Mouse (Mus musculus) left cerebral cortex, postnatal 4 days (tissue): Measurements from ENCODE around the gene Ints14. TPM values are rescaled to one million over a fixed set of nuclear protein-coding genes. Genes with fewer than 3 reads are reported as not detected.
A peak's percentile ranks its signal among the peaks of the same experiment; 100 is the strongest.
"Not testable (repeated sequence)": the region's sequence is repeated elsewhere in the genome, so short reads cannot be mapped to it uniquely, and the experiment has no call there.

Experiments used
- DNase-seq: peaks from one replicate; pipeline ENCODE4 v3.0.0-alpha.2; 2022
- intact Hi-C: fragments of 180-260 bp; cut with DNase I; formaldehyde crosslinking; loops from one replicate; pipeline ENCODE4 v1.15.1; 2025
- microRNA-seq: library from miRNA; unstranded; fragments of <30 nt; microRNA quantifications from one replicate; pipeline ENCODE4 v1.2.0, GENCODE M21; 2022
- total RNA-seq, 2 experiments: library from RNA; stranded (reverse); gene quantifications; 2 replicates each; pipeline ENCODE4 v1.2.3; 2021

Gene Ints14
- total RNA-seq, 2 experiments from 2014 or later, result 22.1 to 24.2 TPM

DNA sequence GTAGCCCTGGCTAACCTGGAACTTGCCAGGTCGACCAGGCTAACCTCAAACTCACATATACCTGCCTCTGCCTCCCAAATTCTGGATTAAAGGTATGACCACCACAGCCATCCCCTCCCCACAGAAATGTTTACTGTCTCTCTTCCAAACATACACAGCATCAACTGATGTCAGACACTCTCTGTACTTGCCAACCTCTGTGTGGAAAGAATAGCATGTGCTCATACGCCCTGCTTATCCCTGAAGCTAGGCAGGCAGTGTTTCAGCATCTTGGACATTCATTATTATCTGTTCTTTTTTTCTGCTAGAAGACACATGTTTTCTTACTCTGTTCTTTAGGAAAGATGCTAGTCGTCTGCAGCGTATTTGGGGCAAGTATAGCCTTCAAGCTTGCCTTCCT is 57.2 kb downstream of the Ints14 start:
- intact Hi-C loops, result no loop called here
- DNase-seq, result no peak

DNA sequence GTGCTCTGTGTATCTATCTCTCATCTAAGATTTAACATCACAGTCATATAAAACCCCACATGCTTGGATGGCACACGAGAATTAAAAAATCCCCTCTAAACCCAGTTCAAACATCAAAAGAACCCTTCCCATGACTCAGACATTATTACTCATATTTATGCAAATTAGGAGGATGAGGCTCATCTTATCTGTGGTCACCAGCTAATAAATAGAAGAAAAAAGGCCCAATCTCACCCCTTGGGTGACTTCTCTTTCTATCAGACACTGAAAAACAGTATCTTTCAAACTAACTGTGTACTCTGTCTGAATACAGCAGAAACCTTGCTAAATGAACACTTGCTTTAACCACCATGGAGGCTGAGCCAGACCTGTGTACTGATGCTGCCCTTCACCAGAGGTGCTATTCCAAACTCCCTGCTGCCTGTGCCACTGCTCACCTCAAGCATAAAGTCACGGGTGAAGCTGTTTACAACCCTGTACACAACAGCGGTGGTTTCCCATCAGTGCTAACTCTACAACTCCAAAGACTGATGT is 58.0 kb downstream of the Ints14 start:
- intact Hi-C loops, result no loop called here
- no peak for DNase-seq

DNA sequence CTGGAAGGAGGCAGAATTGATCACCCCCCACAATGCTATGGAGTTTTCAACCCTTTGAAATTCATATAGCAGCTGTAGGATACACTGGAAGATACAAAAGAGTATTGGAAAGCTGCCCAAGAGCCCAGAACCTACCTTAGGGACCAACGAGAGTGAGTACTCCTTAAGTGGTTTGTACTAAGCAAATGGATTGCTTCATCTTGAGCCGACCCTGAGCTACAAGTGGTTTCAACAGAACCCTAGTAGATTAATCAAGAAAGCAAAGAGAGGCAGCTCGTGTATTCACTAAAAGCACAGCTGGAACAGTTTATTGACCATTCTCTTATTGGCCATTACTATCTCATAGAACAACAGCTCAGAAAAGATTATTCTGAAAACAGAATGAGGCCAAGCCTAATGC is 58.4 kb downstream of the Ints14 start:
- DNase-seq, result no peak
- intact Hi-C loops, result no loop called here

DNA sequence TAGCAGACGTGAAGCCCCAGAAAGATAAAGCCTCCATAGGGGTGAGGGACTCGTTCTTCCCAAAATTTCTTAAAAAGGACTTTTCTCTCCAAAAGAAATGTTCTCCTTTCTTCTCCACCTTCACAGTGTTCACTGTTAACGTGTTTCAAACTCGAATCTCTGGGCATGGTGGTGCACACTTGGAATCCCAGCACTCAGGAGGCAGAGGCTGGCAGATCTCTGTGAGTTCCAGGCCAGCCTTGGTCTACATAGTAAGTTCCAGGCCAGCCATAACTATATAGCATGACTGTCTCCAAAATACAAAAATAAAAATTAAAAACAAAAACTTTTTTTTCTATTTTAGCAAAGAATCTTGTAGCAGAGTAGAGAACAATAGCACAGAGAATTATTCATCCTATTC is 59.4 kb downstream of the Ints14 start:
- DNase-seq, result no peak
- intact Hi-C loops, result no loop called here

DNA sequence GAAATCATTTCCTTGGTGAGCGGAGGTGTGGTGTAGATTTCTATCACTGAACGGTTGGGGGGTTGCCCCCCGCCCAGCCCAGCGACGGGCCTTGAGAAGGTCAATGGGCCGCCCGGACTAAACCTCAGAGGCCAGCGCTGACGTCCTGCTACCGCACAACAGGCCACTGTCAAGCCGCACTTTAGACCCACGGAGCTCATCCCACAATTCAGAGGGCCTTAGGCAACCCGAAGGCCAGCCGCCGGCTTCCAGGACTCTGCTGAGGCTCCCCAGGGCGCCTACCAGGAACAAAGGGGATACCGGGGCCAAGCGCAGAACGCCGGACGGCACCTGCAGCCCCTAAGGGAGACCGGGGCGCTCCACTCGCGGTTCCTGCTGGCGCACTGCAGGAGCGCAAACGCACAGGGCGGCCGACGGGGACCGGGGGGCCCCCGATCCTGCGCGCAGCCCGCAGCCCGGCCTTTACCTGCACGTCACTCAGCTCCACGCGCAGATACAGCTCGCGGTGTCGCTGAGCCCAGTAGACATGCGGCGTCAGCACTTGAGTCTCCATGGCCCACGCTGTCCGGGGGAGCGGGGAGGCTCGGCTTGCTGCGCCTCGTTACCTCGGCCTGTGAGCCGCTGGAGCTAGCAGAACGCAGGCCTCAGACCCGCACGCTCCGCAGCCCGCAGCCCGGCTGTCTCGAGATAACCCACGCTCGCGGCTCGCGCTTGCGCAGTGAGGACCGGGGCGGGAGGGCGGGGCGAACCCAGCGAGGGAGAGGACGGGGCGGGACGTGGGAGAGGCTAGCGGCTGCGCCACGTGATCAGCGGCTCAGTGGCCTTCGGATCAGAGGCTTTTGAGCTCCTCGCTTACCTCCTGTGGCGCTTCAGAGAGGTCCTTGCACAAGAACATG is 60.5 kb downstream of the Ints14 start, which contains the start of gene Hacd3:
Hacd3 (minus strand) TSS at position 703 of the 896 bp plus-strand sequence.
- intact Hi-C loops, result no loop called here
- DNase-seq, result peak; percentile 94

DNA sequence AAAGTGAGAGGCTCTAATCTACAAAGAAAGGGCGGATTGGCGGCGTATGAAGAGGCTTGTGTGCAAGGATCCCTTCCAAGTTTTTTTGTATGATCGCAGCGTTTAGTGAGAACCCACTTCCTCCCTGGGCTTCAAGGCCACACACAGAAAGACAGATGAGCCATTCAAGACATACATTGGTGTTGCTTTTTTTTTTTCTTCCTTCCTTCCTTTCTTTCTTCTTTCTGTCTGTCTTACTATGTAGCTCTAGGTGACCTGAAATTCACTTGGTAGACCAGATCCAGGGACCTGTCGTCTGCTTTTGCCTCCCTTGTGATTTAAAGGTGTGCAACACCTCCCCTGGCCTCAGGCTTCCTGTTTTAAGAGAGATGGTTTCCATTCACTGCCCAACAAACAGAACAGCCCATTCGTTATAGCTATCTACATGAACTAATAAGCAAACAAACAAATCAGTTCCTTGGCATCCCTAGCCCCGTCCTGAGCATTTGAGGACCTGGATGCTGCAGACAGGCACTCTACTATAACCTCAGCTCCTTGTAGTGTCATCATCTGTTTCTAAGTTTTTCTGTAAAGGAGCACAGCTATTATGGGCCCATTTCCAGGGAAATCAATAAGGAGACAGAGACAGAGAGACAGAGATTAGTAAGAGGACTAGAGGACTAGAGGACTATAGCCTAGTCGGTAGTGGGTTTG is 61.3 kb downstream of the Ints14 start:
- no peak for DNase-seq
- intact Hi-C loops, result no loop called here

DNA sequence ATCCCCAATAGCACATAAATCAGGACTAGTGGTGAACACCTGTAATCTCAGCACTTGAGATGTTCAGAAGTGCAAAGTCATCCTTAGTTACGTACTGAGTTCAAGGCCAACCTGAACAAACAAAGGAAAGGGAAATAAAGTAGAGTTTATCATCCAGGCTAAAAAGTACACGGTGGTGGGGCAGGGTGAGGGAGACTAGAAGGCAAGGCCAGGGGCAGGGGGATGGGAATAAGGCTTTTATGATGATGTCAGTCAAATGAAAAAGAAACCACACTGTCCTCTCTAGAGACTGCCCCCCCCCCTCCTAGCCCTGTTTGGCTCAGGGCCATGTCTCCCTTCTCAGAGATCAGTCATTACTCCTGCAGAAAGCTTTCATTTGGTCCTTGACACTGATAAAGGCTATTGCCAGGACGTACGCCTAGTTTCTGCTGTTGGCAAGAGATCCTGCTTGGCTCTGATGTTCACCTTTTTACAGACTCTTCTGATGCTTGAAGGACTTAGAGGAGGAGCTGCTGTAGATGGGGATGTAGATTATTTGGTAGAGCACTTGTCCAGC is 62.0 kb downstream of the Ints14 start:
- no peak for DNase-seq
- intact Hi-C loops, result no loop called here

DNA sequence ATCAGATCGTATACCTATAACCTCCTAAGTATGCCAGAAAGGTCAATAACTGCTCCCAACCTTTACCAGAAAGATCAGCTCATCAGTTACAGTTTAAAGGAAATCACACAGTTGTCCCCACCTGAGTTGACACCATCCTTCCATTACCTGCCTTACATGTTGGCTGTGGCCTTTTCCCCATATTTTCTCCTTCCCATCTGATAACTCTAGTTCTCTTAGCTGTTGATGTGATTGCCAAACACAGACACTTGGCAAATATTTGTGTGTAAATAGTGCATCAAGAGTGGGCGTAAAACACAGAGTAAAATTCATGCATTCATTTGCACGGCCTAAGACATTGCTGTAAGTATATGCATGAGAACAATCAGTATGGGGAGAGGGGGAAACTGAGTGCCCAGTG is 62.7 kb downstream of the Ints14 start:
- intact Hi-C loops, result no loop called here
- DNase-seq, result no peak

DNA sequence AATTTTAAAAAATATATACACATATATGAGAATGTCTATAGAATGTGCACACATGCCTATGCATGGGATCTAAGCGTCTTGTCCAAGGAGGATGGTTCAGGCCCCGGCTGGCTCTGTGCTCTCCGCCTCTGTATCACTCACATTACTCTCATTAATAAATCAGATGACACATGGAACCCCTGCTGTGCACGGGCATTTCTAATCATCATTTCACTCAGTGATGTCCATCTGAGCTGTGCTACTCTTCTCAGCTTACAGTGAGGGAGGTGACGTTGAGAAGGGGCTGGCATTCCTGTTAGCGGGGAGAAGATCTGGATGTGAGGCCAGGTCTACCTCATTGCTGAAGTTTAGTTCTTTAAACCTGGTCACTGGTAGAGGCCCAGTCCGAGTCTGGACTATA is 66.5 kb downstream of the Ints14 start:
- intact Hi-C loops, result no loop called here
- no peak for DNase-seq

DNA sequence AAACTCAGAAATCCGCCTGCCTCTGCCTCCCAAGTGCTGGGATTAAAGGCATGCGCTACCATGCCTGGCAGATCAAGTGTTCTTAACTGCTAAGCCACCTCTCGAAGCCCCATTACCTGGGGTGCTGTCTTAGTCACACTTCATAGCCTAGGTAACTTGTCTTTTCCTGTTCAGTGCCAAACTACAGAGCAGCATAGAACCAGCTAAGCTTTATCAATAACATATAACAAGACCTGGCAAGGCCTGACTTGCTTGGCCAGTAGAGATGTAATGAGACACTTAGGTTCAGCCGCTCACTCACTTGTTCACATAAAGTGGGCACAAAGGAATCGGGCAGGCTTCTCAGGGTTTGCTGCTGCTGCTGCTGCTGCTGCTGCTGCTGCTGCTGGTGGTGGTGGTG is 67.6 kb downstream of the Ints14 start:
- intact Hi-C loops, result no loop called here
- no peak for DNase-seq

DNA sequence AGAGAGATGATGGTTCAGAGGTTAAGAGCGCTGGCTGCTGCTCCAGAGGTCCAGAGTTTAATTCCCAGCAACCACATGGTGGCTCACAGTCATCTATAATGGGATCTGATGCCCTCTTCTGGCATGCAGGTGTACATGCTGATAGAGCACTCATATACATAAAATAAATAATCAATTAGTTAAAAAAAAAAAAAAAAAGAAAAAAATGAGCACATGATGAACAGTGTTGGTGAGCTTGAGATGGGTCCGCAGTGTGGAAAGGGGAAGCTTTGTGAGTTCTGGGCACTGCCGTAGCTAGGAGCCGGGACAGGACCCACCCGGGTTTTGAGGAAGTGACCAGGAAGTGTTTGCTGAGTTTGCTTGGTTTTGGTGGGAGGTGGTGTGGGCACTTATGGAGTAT is 70.7 kb downstream of the Ints14 start:
- DNase-seq, intact Hi-C loops: not testable (repeated sequence)

DNA sequence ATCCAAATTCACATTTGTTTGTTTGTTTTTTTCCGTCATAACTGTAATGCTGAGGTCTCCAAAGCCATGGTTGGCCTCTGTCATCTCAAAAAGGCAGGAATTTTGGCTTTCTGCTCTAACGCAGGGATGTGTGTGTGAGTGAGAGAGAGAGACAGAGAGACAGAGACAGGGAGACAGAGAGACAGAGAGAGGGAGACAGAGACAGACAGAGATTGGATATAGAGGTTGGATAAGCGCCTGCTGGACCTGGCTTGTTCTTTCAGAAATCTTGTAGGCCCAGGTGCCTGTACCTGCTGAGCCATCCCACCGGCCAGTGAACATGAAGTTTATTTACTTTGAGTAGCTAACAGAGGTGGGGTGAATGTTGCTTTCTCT is 71.2 kb downstream of the Ints14 start:
- intact Hi-C loops, result no loop called here
- DNase-seq, result no peak

DNA sequence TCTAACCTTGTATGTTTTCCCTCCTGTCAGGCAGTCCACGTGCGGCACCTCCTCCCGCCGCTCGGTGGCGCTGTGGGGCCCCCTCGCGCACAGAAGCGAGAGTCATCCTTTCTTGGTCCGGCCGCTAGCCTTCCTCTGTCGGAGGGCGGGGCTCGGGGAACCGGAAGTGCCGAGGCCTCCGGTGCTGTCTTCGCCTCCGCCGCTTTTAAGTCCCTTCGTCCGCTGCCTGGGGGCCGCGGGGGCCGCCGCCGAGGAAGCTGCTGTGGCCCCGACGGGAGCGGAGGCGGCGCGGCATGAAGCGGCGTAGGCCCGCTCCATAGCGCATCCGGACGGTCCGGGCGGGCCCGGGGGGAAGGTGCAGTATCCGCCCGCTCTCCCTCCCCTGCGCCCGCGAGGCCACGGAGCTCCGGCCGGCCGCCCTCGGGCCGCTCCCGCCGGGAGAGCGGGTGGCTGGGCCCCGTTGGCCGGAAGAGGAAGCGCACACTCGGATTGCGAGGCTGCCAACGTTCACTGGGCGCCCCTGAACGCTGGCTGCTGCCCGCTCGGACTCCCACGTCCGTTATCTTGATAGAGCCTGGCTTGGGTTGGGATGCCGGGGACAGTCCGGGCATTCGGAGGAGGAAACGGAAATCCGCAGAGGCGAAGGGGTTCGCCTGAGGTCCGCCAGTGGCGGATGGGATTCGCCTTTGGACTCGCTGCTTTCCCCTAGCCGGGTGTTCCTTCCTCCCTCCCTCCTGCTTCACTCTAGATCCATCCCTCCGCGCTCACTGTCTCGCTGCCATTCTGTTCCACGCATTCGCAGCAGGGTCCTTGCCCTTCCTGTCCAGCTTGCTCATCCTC is 71.8 kb downstream of the Ints14 start, which contains the start of gene Dpp8:
Dpp8 (plus strand) TSS at position 146 of the 840 bp plus-strand sequence.
- intact Hi-C loops, result no loop called here
- peak; percentile 95 for DNase-seq

DNA sequence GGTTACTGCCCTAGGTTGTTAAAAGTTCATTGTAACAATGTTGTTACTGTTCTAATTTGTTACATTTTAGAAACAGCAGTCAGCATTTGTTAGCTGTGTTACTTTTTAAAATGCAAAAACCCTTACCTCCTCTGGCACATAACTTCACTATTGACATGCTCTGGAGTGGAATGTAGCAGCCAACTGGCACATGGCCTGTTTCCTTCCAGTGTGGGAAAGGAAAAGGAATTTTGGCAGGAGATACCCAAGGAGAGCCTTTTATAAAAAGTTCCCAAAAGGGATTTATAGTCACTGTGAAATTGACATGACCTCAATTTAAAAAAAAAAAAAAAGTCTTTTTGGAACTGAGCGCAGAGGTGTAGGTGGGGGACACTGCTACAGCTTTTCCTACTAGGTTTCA is 75.8 kb downstream of the Ints14 start:
- intact Hi-C loops, result no loop called here

More for the DNA sequence above, 75.8 kb downstream of the Ints14 start:
- peak; percentile 17 for DNase-seq

Small RNAs within 50 kb of the gene (microRNA-seq; reads per million reads assigned to microRNA genes)
- gene Gm25640, result not detected

Other genes with a start within 250 kb of the Ints14 start
- gene Rab11a, start 223.1 kb upstream of the Ints14 start, total RNA-seq, result 100 to 1,000 TPM; 424 to 443 TPM
- gene Dennd4a, start 149.6 kb upstream of the Ints14 start, total RNA-seq, result 10 to 100 TPM; 37.1 to 37.5 TPM
- under 1 TPM; 0.14 to 0.26 TPM for gene Slc24a1, start 9.3 kb upstream of the Ints14 start, total RNA-seq
- 100 to 1,000 TPM; 130 to 140 TPM for gene Hacd3, start 60.8 kb downstream of the Ints14 start, total RNA-seq
- 100 to 1,000 TPM; 115 to 116 TPM for gene Dpp8, start 71.5 kb downstream of the Ints14 start, total RNA-seq
- gene Igdcc4, start 140.6 kb downstream of the Ints14 start, total RNA-seq, result 10 to 100 TPM; 40.6 to 42.0 TPM
- gene Igdcc3, start 180.3 kb downstream of the Ints14 start, total RNA-seq, result 1 to 10 TPM; 5.1 to 6.0 TPM
- 1 to 10 TPM; 5.8 to 6.9 TPM for gene Parp16, start 234.4 kb downstream of the Ints14 start, total RNA-seq